Mouse (Mus musculus) cerebellum, adult 2 months (tissue): ENCODE data around the gene Carm1.

Experiments
- CTCF ChIP-seq: fragments of 200-500 bp; IDR thresholded peaks from 2 replicates; pipeline ENCODE4 v1.5.1; 2011; ENCODE audit warnings: low read depth, mild to moderate bottlenecking, control low read depth, low read length, moderate library complexity, borderline replicate concordance; ENCODE audit not compliant: insufficient read depth
- POLR2A ChIP-seq: fragments of 200-500 bp; IDR thresholded peaks from 2 replicates; pipeline ENCODE4 v1.6.1; 2011; ENCODE audit warnings: low read length, control low read depth, borderline replicate concordance; ENCODE audit not compliant: insufficient read depth

GRCm38 (mm10) chr9:21639031-21639430 is 92.3 kb downstream of the Carm1 start:
- TF ChIP-seq POLR2A (no peak), CTCF (no peak)
